Mouse (Mus musculus): ENCODE data around the gene Mief2.

DNA sequence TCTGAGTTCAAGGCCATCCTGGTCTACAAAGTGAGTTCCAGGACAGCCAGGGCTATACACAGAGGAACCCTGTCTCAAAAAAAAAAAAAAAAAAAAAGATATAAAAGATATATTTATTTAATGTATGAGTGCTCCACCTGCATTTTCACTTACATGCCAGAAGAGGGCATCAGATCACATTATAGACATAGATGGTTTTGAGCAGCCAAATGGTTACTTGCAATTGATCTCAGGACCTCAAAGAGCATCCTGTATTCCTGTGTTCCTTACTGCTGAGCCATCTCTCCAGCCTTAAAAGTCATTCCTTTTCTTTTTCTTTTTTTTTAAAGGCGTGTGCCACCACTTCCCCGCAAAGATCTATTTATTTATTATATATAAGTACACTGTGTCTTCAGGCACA, 30.6 kb upstream of the Mief2 start:
- TF ChIP-seq GABPA (IDR thresholded peaks at IDR 0.05; ENCODE audit: low read depth, low read length) (no peak), MAFK (IDR thresholded peaks at IDR 0.05; ENCODE audit: borderline replicate concordance, low read depth, low read length) (no peak)

All from MEL (cell line).